Mouse (Mus musculus) thymus, adult 2 months (tissue): ENCODE data around the gene Gm12216.

Experiments
- CTCF ChIP-seq: fragments of 200-500 bp; IDR thresholded peaks from 2 replicates; pipeline ENCODE4 v1.5.1; 2012; ENCODE audit warnings: mild to moderate bottlenecking, control low read depth, low read length, moderate library complexity, borderline replicate concordance; ENCODE audit not compliant: control insufficient read depth, poor library complexity, insufficient read depth; ENCODE audit errors: extremely low read depth
- POLR2A ChIP-seq: fragments of 200-500 bp; IDR thresholded peaks from 2 replicates; pipeline ENCODE4 v1.6.1; 2012; ENCODE audit warnings: mild to moderate bottlenecking, low read length, control low read depth, moderate library complexity; ENCODE audit not compliant: control insufficient read depth, poor library complexity, insufficient read depth; ENCODE audit errors: extremely low read depth

GRCm38 (mm10) chr11:53869172-53869571 is 10.1 kb upstream of the Gm12216 start:
- TF ChIP-seq CTCF (no peak), POLR2A (no peak)
